Mouse (Mus musculus): ENCODE results near the gene Aoah.

Gene Aoah

GRCm38 (mm10) chr13:21082686-21083085 lies 288.8 kb downstream of the Aoah start:
- DNase-seq: no peak

Measured in right cerebral cortex, adult 18-20 months (tissue).